Mouse (Mus musculus): ENCODE measurements at regions not wholly inside any gene's neighbourhood (a gene's known extent, or its start where the extent isn't known, plus 50 kb on each side); places are given as distances from the start of the nearest gene placed in this dataset.

DNA sequence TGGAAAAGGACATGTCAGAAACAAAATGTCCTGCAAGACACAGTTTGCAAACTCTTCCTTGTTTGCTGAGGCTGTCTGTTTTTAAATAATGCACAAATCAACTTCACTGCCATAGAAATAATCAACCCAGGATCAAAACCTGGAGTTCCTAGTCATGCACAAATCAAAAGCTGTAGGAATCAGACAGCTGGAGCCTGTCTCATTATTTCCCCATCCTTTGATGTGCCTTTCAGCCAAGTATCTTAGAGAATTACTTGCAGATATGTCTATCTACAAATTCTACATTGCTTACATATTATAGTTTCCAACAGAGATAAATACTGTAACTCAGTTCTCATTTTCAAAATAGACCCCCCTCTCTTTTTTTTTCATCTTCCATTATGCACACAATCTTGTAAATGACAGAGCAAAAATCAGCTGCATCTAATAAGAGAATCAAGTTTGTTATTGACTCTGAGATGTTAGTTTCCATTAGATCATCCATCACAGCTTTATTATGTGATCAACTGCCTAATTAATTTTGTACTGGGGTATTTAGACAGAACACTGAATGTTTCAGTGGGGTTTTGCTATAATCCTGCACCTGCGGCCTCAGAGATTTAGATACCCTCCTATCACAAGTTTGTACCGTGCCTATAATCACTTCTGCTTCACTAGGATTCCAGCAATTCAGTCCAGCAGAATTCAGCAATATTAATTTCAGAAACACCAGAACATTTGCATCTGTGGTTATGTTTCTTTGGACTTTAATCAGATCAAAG is 798.9 kb upstream of the Tenm2 start:
- Histone ChIP-seq H3K36me3 (ENCODE audit: control insufficient read depth, insufficient read depth, low read length) (no peaks in the 10 kb centered on the region), H3K9ac (ENCODE audit: low read length) (no peak overlapping the region), H3K4me3 (ENCODE audit: low read depth, low read length) (no peak overlapping the region), H3K4me1 (replicated peaks; ENCODE audit: control insufficient read depth, insufficient read depth) (no peaks in the 10 kb centered on the region), H3K4me2 (replicated peaks; ENCODE audit: low read depth) (no peak overlapping the region), H3K27me3 (ENCODE audit: control insufficient read depth, insufficient read depth, low read length) (no peaks in the 10 kb centered on the region), H3K9me3 (ENCODE audit: control insufficient read depth, low read length) (no peaks in the 10 kb centered on the region), H3K27ac (replicated peaks) (no peak overlapping the region)
- DNase-seq (ENCODE audit: low spot score): no peak
- WGBS: 64% methylated on average over 2 of the region's 2 CpGs
- ATAC-seq (ENCODE audit: low FRiP score, low TSS enrichment): no peak
- TF ChIP-seq CTCF (IDR thresholded peaks at IDR 0.05; ENCODE audit: low read depth) (no peak), EP300 (optimal IDR thresholded peaks at IDR 0.05) (no peak)

- Histone ChIP-seq H3K9me3 (ENCODE audit: control insufficient read depth, low read length) (no peaks in the 10 kb centered on the region), H3K27ac (replicated peaks) (no peak overlapping the region), H3K36me3 (ENCODE audit: control insufficient read depth, insufficient read depth, low read length) (no peaks in the 10 kb centered on the region), H3K4me3 (ENCODE audit: low read depth, low read length) (no peak overlapping the region), H3K9ac (ENCODE audit: low read length) (no peak overlapping the region), H3K4me1 (replicated peaks; ENCODE audit: control insufficient read depth, insufficient read depth) (no peaks in the 10 kb centered on the region), H3K27me3 (ENCODE audit: control insufficient read depth, insufficient read depth, low read length) (no peaks in the 10 kb centered on the region), H3K4me2 (replicated peaks; ENCODE audit: low read depth) (no peak overlapping the region)
- no peak for ATAC-seq (ENCODE audit: low FRiP score, low TSS enrichment)
- no peak for DNase-seq (ENCODE audit: low spot score)
- TF ChIP-seq EP300 (optimal IDR thresholded peaks at IDR 0.05) (no peak), CTCF (IDR thresholded peaks at IDR 0.05; ENCODE audit: low read depth) (no peak)
These were observed 785.9 kb upstream of the Tenm2 start for GRCm38 (mm10) chr11:38021704-38022103.

DNA sequence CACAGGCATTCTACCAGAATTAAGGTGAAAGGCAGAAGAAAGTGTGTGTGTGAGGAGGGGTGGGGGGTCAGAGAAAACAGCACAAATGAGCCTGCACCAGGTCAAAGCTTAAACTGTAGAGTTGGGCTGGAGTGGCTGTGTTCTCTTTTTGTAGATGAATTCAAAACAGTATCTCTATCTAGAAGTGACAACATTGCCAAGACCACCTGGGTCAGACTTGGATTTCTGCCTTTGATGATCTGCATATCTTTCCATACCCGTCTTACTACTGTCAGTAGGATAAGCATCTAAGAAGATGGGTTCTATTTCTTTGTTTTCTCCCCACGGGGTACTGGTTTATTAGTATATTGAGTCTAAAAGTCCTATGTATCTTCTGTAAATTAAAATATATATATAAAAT is 742.4 kb upstream of the Tenm2 start:
- Histone ChIP-seq H3K36me3 (ENCODE audit: control insufficient read depth, insufficient read depth, low read length) (no peaks in the 10 kb centered on the region), H3K9ac (ENCODE audit: low read length) (no peak overlapping the region), H3K4me2 (replicated peaks; ENCODE audit: low read depth) (no peak overlapping the region), H3K27ac (replicated peaks) (no peak overlapping the region), H3K4me3 (ENCODE audit: low read depth, low read length) (no peak overlapping the region), H3K4me1 (replicated peaks; ENCODE audit: control insufficient read depth, insufficient read depth) (no peaks in the 10 kb centered on the region), H3K27me3 (ENCODE audit: control insufficient read depth, insufficient read depth, low read length) (no peaks in the 10 kb centered on the region), H3K9me3 (ENCODE audit: control insufficient read depth, low read length) (no peaks in the 10 kb centered on the region)
- ATAC-seq (ENCODE audit: low FRiP score, low TSS enrichment) (no peak), DNase-seq (ENCODE audit: low spot score) (no peak)
- no peak for TF ChIP-seq EP300 (optimal IDR thresholded peaks at IDR 0.05)
- TF ChIP-seq CTCF (IDR thresholded peaks at IDR 0.05; ENCODE audit: low read depth): no peak
- WGBS: 85% methylated on average over 2 of the region's 2 CpGs

DNA sequence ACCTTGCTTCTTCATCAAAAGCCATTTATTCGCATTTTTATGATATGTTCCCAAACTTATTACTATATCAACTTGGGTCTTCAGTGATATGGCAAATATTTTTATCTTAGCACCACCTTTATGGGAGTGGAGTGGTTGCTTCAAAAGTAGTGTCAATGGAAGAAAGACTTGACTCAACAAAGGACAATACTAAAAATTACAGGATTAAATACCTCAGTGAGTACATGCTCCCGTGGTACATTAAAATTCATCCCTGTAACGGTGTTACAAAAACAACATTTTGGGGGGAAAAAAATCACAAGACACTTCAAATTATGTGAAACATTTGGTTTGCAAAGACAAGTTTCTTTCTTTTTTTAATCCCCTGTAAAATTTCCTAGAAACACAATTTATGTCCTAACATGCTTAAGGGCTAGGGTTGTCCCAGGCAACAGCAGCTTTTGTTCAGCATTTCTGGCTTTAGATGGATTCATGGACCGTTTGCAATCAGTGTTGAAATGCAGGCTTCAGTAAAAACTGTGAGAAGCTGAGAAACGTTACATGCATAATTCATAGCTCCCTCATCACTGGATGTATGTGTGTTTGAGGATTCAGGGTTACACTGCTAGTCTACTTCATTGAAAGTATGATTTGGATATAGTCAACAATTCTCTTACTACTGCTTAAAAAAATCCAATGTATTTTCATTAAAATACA is 700.8 kb upstream of the Tenm2 start:
- H3K27ac ChIP-seq (replicated peaks): no peak overlapping the region
- DNase-seq (ENCODE audit: low spot score): no peak
- H3K27me3 ChIP-seq (ENCODE audit: control insufficient read depth, insufficient read depth, low read length): no peaks in the 10 kb centered on the region
- ATAC-seq (ENCODE audit: low FRiP score, low TSS enrichment): no peak
- H3K4me1 ChIP-seq (replicated peaks; ENCODE audit: control insufficient read depth, insufficient read depth): no peaks in the 10 kb centered on the region
- no peaks in the 10 kb centered on the region for H3K36me3 ChIP-seq (ENCODE audit: control insufficient read depth, insufficient read depth, low read length)
- H3K9me3 ChIP-seq (ENCODE audit: control insufficient read depth, low read length): no peaks in the 10 kb centered on the region
- no peak overlapping the region for H3K9ac ChIP-seq (ENCODE audit: low read length)
- no peak overlapping the region for H3K4me2 ChIP-seq (replicated peaks; ENCODE audit: low read depth)
- WGBS: 76% methylated on average over 5 of the region's 5 CpGs
- no peak for TF ChIP-seq EP300 (optimal IDR thresholded peaks at IDR 0.05)
- TF ChIP-seq CTCF (IDR thresholded peaks at IDR 0.05; ENCODE audit: low read depth): no peak
- no peak overlapping the region for H3K4me3 ChIP-seq (ENCODE audit: low read depth, low read length)

DNA sequence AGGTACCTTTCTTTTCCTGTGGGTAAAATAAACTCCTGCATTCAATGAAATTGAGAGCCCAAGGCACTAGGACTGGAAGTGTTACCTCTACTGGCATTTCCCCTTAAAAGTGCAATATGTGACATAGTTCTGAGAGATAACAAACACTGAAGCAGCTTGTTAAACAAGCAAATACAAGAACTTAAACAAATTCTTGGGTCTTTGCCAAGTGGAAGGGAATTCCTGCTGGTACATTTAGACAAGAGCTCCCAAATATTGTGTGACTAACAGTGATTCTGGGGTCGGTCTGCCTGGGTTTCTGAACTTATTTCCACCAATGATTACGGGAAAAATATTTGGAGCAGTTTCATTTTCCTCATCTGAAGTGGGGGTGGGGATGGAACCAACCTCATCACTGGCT is 677.4 kb upstream of the Tenm2 start:
- Histone ChIP-seq H3K9ac (ENCODE audit: low read length) (no peak overlapping the region), H3K27me3 (ENCODE audit: control insufficient read depth, insufficient read depth, low read length) (no peaks in the 10 kb centered on the region), H3K9me3 (ENCODE audit: control insufficient read depth, low read length) (no peaks in the 10 kb centered on the region), H3K4me2 (replicated peaks; ENCODE audit: low read depth) (no peak overlapping the region), H3K4me3 (ENCODE audit: low read depth, low read length) (no peak overlapping the region), H3K36me3 (ENCODE audit: control insufficient read depth, insufficient read depth, low read length) (no peaks in the 10 kb centered on the region), H3K27ac (replicated peaks) (no peak overlapping the region), H3K4me1 (replicated peaks; ENCODE audit: control insufficient read depth, insufficient read depth) (no peaks in the 10 kb centered on the region)
- no peak for ATAC-seq (ENCODE audit: low FRiP score, low TSS enrichment)
- TF ChIP-seq CTCF (IDR thresholded peaks at IDR 0.05; ENCODE audit: low read depth) (no peak), EP300 (optimal IDR thresholded peaks at IDR 0.05) (no peak)
- no peak for DNase-seq (ENCODE audit: low spot score)
- WGBS: 40% methylated on average over 2 of the region's 2 CpGs

- H3K4me1 ChIP-seq (replicated peaks; ENCODE audit: control insufficient read depth, insufficient read depth): no peaks in the 10 kb centered on the region
- H3K27me3 ChIP-seq (ENCODE audit: control insufficient read depth, insufficient read depth, low read length): no peaks in the 10 kb centered on the region
- WGBS: 73% methylated on average over 2 of the region's 2 CpGs
- no peak overlapping the region for H3K9ac ChIP-seq (ENCODE audit: low read length)
- no peaks in the 10 kb centered on the region for H3K9me3 ChIP-seq (ENCODE audit: control insufficient read depth, low read length)
- ATAC-seq (ENCODE audit: low FRiP score, low TSS enrichment) (no peak), DNase-seq (ENCODE audit: low spot score) (no peak)
- no peak overlapping the region for H3K27ac ChIP-seq (replicated peaks)
- no peaks in the 10 kb centered on the region for H3K36me3 ChIP-seq (ENCODE audit: control insufficient read depth, insufficient read depth, low read length)
- no peak overlapping the region for H3K4me3 ChIP-seq (ENCODE audit: low read depth, low read length)
- no peak overlapping the region for H3K4me2 ChIP-seq (replicated peaks; ENCODE audit: low read depth)
- TF ChIP-seq EP300 (optimal IDR thresholded peaks at IDR 0.05): no peak
- no peak for TF ChIP-seq CTCF (IDR thresholded peaks at IDR 0.05; ENCODE audit: low read depth)
These were observed 669.2 kb upstream of the Tenm2 start for GRCm38 (mm10) chr11:37904991-37905390.
